Mouse (Mus musculus) spleen, postnatal 14 days (tissue): Measurements from ENCODE around the gene Fgfrl1.

Source experiments
- DNase-seq, 2 experiments: peaks; one replicate each; pipeline ENCODE4 v3.0.0; 2021 to 2022; ENCODE audit warnings: low spot score in 2 of 2

The Fgfrl1 gene

DNA sequence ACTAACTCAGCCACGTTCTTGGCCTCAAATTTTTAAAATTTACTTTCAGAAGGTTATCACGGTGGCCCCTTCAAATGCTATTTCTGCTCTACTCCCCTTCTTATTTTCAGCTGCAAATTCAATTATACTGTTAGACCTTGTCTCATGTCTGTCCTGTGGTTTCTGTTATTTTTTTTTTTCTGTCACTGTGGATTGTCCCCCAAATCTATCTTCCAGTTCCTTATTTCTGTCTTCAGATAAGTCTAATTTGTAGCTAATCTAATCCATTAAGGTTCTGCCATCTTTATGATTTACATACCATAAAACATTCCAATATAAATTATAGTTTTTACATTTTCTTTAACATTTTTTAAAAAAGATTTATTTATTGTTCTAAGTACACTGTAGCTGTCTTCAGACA, 24.8 kb upstream of the Fgfrl1 start:
- no peak for DNase-seq

DNA sequence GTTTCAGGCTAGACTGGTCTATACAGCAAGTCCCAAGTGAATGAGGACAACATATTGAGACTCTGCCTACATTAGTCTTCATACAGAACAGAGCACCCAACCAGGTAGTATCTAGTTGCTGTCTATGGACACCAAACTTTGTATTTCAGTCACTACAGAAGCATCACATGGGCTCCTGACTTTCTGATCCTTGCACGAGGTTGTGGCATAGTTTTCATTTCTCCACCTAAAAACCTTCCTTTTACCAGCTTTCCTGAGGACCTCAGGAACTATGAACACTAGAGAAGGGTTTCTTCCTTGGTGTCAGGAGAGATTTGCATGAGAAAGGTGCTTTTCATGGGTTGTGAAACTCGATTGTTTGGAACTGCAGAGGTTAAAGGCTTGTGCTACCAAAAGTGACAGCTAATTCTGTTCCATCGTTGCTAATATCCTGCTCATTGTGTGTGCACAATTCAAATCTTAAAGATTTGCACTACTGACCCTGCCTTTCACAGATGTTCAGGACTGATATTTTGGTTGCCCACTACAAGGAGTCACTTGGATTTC, 23.7 kb upstream of the Fgfrl1 start:
- no peak for DNase-seq

GRCm38 (mm10) chr5:108668977-108669936, 22.9 kb upstream of the Fgfrl1 start, which contains the start of gene Dgkq:
TSS of gene Dgkq (minus strand) at chr5:108669672.
- peak; percentile 69 to 77 for DNase-seq

DNA sequence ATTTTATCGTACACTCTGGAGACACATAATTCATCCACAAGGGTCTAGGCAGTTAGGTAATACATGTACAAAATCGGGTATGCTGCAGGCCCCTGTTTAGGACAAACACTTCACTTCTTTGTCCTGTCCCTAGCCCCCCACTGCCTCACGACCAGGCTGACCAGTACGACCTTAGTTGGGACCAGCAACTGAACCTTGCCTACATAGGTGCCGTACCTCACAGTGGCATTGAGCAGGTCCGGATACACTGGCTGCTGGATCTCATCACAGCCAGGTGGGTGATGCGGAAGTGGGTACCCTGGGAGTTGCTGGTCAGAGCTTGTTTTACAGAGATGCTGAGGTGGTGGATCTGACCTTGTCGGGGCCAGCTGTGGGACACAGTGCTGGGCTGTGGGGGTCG, 22.2 kb upstream of the Fgfrl1 start:
- no peak for DNase-seq

DNA sequence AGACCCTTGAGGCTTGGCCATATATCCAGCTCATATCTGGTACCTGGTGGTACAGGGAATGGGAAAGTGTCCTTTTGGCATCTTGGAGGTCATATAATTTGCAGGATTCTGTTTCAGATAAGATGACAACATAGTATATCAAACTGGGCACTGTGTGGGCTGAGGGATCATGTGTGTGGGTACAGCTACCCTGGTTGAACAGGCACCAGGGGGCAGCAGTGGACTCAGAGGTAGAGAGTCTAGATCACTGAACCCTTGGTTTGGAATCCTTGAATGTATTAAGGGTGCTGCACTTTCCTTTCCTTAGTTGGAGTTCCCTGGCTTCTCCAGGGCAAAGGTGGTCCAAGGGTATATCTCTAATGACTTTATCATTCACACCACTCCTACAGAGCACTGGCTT, 21.4 kb upstream of the Fgfrl1 start:
- DNase-seq, result peak; percentile 41 to 50

DNA sequence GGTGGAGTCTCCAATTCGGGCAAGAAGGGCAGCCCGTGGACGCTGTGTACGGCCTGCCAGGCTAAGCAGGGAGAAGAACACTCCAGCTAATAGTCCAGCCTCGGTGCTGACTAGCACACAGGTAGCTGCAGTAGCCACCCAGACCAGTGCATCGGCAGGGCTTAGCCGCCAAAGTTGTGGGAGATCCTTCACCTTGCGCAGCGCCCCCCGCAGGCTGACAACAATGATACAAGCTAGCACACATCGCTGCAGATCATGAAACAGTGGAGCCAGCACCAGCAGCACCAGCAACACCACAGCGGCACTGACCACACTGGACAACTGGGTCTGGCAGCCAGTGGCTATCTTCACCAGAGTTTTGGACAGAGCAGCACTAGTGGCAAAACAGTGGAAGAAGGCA, 20.4 kb upstream of the Fgfrl1 start:
- DNase-seq, result no peak

DNA sequence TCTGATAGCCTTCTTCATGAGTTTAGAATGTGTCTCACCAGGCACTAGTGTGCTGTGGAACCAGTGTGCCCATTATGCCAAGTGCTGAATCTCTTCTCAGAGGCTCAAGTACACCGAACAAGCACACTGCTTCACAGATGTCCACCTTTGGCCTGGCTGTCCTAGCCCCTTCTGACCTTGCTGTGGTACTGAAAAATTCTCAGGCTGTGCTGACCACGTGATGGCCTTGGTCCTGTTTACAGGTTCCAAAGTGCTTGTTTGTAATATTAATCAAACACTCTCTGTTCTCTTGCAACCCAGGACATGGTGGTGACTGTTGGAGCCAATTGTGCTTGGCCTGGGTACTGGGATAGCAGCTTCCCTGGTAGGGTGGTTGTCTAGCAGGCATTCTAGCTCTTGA, 17.6 kb upstream of the Fgfrl1 start:
- DNase-seq, result no peak

DNA sequence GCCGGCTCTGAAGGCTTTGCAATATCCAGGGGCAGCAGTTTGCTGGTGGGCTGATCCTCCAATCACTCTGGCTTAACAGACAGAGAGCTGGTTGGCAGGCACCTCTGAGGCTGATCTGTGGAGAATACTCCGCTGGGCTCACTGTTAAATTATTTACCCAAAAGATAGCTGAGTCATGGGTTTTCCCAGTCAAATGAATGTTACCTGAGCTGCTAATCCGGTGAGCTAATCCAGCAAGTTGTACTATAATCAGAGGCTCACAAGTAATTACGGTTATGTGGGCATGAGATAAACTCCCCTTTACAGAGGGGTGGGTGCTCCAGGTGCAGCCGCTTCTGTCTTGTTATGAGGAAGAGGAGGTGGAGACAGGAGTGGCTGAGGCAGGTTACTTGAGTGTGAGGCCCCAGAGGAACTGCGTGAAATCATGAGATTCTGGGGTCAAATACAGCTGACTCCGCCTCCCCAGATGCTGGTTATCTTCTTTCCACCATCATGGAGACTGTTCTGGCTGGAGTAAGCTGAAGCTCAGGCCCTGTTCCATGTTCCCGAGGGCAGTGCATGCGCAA, 16.8 kb upstream of the Fgfrl1 start, which contains the start of gene Slc26a1:
Gene Slc26a1, minus strand, starts transcription at position 319 of the 566 bp plus-strand sequence.
- DNase-seq, result no peak

- DNase-seq, result no peak
Observed at GRCm38 (mm10) chr5:108676772-108677498, 15.2 kb upstream of the Fgfrl1 start.

GRCm38 (mm10) chr5:108677605-108678295, 14.4 kb upstream of the Fgfrl1 start:
- DNase-seq, result no peak

GRCm38 (mm10) chr5:108678296-108678854, 13.8 kb upstream of the Fgfrl1 start:
- no peak for DNase-seq

DNA sequence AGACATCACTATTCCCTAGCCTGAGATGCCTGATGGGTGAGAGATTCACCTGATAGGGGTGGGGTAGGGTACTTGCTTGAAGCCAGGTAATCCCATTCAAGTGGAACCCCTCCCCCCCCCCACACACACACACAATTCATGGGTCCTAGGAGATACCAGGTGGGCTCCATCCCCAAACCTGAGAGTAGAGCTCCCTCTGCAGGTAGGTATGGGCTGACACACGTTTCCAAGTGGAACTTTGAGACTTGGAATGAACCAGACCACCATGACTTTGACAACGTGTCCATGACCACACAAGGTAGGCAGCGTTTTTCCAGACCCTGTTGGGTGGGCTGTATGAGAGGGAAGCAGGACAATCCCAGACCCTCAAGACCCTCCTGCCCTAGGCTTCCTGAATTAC, 12.3 kb upstream of the Fgfrl1 start:
- no peak for DNase-seq

- no peak for DNase-seq
Observed at GRCm38 (mm10) chr5:108680871-108681270, 11.3 kb upstream of the Fgfrl1 start.

- no peak for DNase-seq
Observed at GRCm38 (mm10) chr5:108689091-108689490, 3.1 kb upstream of the Fgfrl1 start.

DNA sequence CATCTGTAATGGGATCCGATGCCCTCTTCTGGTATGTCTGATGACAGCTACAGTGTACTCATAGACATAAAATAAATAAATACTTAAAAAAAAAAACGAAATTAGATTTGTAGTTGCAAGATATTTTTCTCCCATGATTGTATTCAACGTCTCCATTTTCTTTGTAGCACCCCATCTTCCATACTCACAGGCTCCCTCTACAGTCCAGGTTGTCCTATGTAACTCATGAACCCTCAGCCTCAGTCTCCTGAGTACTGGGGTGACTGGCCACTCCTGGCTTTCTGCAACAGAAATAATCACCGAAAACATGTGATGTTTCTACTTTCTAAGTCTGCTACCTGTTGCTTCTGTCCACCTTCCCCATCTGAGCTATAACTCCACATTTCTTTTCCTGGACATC, 1.0 kb upstream of the Fgfrl1 start:
- DNase-seq, result no peak

DNA sequence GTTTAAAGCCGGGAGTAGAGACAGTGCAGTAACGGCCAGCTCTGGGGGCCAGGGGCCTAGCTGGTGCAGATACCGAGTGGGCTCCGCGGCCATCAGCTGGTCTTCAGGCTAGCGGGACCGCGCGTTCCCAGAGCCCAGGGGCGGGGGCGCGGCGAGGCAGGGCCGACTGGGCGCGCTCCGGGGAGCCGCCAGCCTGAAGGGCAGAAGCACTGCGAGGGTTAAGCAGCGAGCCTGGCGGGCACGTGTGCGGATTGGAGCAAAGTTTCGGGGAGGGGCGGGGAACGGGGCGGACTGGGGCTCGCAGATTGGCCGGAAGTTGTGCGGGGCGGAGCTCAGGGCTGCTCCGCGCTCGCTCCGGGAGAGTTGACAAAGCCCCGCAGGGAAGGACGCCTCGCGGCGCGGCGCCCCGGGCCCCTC, 1.7 kb downstream of the Fgfrl1 start:
- peak; percentile 73 to 79 for DNase-seq

DNA sequence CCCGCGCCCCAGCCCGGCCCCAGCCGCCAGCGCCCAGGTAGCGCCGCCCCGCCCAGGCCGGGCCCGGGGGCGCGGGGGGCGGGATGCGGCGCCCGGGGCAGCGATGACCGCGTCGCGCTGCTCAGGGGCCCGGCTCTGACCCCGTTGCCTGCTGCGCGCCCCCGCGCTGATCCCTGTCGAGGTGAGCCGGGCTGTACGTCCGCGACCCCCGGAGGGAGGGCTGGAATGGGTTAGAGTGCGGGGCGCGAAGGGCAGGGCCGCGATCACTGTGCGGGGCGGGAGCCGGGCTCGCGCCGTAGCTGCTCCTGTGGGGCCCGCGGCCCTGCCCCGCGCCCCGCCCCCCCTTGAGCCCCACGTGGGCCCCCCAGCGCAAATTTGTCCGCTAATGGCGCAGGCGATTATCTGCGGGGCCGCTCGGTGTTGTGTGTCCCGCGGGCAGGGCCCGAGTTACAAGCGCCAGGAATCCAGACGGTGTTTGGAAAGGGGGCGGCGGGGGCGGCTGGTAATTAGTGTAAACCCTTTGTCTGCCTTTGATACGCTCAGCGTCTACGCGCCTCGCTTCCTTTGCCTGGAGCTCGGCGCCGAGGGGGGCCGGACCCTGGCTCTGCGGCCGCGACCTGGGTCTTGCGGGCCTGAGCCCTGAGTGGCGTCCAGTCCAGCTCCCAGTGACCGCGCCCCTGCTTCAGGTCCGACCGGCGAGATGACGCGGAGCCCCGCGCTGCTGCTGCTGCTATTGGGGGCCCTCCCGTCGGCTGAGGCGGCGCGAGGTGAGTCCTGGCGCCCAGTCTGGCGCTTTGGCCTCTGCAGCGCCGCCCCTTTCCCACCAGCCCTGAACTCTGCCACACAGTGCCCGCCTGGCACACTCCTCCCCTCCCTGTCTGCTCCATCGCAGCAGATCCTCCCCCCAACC, 2.4 kb downstream of the Fgfrl1 start:
- DNase-seq, result peak in 1 of 2 experiments; percentile 26

- no peak for DNase-seq
Observed at GRCm38 (mm10) chr5:108695861-108696260, 3.7 kb downstream of the Fgfrl1 start.

DNA sequence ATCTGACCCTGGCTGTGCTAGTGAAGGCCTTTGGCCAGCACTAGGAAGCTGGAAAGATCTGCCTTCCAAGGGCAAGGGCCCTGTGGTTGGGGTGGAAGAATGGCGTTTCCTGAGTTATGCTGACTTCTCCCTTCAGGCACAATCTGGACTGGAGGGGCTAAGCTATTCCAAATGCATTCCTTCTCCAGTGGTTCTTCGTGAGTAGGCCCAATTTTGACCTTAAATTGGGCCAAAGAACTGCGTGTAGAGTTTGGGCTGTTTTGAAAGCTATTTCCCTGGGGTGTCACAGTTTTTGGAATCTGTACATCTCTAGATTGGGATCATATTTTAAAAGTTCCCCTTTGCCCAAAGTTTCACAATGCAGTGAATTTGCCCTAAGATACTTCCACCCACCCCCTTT, 4.4 kb downstream of the Fgfrl1 start:
- DNase-seq, result no peak

- DNase-seq, result no peak
Observed at GRCm38 (mm10) chr5:108697341-108697753, 5.2 kb downstream of the Fgfrl1 start.
